Mouse (Mus musculus): Measurements from ENCODE around the gene Dennd2c. TPM values are rescaled to one million over a fixed set of nuclear protein-coding genes. Genes with fewer than 3 reads are reported as not detected.
"Not testable (repeated sequence)": the region's sequence is repeated elsewhere in the genome, so short reads cannot be mapped to it uniquely, and the experiment has no call there.

The Dennd2c gene
- total RNA-seq, 2 experiments from 2014 or later = 1.6 to 2.4 TPM

DNA sequence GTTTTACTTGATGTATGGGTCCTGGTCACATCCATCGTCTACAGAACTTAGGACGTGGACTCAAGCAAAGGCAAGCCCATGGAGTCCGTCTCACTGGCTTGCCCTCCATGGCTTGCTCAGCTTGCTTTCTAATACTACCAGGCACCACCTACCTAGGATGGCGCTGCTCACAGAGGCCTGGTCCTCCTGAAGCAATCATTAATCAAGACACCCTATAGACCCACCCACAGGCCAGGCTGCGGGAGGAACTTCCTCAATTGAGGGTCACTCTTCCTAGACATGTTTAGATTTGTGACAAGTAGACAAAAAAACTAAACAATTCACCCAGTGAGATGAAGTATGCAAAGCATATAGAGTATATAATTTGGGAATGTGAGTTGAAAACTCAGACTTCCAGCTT, 9.8 kb downstream of the Dennd2c start:
- DNase-seq = no peak

DNA sequence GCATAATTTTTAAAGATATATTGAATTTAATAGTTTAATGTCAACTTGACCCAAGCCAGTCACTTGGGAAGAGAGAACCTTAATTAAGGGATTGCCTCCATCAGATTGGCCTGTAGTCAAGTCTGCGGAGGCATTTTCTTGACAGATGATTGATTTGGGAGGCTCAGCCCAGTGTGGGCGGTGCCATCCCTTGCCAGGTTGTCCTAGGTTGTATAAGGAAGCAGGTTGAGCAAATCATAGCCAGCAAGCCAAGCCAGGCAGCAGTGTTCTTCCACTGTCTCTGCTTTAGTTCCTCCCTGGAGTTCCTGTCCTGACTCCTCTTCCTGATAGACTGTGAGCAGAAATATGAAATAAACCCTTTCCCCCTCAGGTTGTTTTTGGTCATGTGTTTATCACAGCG, 21.2 kb downstream of the Dennd2c start:
- no peak for DNase-seq

DNA sequence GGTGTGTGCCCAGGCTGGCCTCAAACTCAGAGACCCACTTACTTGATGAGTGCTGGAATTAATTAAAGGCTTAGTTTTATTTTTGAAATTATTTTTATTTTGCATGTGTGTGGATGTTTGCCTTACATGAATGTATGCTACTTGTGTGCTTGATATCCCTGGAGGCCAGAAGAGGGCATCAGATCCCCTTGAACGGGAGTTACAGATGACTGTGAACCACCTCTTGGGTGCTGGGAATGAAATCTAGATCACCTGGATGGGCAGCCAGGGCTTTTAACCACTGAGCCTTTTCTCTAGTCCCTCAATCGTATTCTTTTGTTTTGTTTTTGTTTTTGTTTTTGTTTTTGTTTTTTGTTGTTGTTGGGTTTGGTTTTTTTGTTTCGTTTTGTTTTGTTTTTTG, 23.7 kb downstream of the Dennd2c start:
- DNase-seq = no peak

DNA sequence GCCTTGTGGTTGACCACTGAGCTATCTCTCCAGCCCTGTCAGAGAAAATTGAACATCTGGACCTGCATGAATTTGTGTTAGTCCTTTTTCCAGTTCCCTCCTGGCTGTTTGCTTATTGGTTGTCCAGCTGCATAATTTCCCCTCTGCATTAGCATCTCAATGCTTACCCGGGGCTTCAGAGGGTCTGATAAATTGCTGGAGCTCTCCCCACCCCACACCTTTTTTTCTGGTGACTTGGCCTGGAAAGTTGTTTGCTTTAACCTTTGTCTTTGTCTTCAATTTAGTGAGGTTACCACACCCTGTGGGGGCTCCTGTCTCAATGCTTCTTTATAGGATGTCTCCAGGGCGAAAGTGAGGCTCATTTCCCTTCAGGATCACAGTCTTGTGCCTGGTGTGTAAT, 24.8 kb downstream of the Dennd2c start:
- no peak for DNase-seq

DNA sequence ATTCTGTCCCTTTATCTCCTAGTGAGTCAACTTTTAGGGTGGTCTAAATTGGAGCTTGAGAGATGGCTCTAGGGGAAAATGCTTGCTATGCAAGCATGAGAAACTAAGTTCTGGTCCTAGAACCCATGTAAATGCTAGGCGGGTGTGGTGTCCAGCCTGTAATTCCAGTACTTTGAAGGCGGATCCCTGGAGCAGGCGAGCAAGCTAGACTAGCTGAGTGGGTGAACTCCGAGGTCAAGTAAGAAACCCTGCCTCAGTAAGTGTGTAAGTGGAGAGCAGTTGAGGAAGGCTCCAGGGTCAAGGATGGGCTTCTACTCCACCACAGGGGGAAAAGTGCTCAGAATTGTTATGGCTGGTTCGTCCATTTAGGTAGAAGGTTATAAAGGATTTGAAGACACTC, 25.3 kb downstream of the Dennd2c start:
- no peak for DNase-seq

DNA sequence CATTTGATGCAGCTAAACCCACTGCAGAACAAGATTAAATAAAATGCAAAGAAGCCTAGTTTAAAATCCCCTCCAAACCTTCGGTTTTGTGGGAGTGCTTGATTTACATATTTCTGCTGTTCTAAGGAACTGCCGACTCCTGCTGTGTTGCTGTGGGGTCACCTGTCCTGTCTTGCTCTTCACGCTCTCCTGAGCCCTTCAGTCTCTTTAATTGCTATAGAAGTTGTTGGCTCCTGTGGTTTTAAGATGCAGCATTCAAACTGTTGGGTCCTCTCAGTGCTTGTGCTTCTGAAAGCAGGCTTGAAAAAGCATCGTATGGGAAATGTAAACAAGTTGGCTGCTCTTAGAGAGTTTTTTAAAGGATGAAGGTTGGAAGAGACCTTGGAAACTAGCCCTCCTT, 25.8 kb downstream of the Dennd2c start:
- no peak for DNase-seq

DNA sequence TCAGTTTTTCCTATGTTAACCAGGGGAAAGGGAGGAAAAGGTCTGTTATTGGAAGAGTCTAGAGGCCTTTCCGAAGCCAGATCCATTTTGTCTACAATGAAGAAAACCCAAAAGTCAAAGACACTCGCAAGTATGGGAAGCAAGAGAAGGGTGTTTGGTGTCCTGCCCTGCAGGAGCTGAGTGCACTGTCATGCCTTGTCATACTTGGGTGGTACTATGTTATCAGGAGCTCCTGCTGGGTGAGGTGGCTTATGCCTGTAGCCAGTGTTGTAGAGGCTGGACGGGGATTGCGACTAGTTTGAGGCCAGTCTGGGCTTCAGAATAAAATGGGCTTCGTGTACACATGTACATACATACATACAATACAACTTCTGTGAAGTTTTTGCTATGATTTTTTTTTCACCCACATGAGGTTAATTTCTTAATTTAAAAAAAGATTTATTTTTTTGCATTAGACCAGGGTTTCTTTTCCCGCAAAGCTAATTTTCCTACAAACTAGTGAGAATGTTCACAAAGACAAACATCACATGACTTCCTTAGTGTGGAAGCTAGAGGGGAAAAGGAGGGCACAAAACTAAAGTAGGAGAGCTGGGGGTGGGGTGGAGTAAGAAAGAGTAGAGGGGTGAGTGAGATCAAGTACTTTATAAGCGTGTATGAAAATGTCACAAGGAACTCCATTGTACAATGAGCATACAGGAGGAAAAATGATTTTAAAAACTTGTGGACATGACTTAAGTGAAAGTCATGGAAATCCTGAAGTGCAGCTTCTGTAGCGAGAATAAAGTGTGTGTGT, 27.2 kb downstream of the Dennd2c start:
- no peak for DNase-seq

DNA sequence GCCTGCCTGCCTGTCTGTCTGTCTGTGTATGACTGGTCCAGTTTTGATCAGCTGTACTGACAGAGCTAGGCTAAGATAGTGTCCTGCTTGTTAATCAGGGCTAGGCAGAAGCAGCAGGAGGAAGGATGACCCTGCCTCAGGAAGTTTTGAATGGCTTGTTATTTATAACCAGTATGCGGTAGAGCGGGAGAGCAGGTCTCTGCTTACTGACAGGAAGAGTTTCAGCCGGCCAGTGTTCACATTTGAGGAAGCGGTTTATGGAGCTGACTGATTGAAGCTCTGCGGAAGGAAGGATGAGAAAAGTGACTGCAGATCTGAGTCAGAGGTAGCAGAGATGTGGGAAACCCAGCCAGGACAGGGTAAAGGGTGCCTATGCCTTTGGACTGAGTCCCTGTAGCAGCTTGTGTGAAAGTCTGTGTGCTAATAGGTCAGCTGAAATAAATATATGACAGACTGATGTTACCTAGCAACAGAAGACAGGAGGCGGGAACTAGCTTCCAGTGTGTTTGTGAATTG, 27.9 kb downstream of the Dennd2c start:
- DNase-seq = no peak

DNA sequence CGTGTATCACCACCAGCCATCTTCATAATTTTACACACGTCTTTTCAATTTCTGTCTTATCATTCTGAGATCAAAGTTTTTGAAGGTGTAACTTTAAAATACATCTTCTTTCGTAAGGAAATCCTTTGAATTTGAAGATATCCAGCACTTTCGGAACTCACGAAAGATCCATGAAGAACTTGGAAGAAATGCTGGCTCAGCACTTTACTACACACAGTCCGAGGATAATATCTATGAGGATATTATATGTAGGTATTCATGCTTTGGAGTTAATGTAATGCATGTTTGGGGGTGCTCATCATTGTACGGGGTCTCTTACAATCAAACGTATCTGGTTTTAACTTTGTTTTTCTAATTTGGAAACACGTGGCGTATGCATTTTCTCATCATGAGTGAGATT, 30.7 kb downstream of the Dennd2c start:
- no peak for DNase-seq

DNA sequence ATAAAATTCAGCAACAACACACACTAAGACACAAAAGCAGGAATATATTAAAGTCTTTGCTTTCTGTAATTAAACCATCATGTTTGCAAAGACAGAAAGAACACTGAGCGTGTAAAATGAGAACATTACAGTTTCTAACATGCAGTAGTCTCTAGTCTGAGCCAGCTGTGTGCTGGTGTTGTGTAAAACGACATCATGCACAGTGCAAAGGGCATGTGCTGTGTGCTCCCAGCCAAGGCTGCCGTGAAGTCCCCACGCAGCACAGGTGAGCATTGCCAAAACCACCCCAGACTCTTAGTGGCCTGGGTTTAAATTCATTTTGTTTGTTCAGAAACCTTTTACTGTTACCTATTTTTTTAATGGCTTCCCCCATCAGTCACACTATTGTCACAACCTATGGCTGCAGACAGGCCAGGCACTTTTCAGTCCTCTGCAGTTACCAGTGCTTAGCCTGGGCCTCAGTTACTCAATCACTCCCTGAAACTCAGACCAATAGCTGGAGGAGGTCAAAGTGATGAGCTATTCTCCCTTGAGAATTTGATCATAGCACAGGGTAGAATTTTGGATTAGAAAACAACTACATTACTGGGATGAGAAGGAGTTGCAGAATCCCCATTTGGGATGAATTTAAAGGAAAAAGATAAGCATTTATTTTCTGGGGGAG, 34.1 kb downstream of the Dennd2c start:
- DNase-seq = no peak

DNA sequence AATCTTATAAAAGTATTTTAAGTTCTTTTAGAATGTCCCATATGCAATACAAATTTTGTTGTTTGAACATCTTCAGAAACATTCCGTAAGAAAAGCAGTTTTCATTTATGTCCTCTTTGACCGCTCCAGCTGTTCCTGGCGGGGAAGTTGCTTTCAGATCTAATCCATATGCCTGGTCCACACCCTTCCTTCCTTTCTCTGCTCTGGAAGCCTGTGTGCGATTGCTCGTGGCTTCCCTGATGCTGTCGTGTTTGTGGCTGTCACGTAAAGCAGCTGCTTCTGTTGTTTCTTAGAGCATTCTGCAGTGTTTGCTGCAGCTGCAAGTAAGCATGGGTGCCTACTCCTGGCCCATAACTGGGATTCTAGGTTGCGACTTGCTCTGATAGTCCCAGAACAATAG, 36.6 kb downstream of the Dennd2c start:
- DNase-seq = peak; percentile 32

DNA sequence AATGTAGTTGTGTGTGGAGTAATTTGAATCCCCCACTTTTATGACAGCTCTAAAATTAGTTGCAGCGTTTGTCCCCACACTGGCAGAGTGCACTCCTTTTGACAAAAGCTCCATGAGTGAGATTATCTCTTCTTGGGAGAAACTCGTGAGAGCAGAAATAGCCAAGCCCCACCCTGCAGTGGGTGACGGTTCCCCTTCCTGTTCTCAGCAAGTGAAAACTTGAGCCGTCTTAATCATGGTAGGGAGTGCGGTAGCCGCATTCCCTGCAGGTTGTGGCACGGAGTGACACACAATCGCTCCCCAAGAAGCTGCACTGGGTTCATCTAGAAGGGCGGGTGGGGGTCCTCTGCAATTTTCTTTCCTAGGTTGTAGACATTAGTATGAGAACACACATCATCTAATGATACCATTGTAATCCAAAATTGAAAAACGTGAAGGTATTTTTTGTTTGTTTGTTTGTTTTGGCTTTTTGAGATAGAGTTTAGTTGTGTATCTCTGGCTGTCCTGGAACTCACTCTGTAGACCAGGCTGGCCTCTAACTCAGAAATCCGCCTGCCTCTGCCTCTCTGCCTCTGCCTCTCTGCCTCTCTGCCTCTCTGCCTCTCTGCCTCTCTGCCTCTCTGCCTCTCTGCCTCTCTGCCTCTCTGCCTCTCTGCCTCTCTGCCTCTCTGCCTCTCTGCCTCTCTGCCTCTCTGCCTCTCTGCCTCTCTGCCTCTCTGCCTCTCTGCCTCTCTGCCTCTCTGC, 37.9 kb downstream of the Dennd2c start:
- DNase-seq = not testable (repeated sequence)

DNA sequence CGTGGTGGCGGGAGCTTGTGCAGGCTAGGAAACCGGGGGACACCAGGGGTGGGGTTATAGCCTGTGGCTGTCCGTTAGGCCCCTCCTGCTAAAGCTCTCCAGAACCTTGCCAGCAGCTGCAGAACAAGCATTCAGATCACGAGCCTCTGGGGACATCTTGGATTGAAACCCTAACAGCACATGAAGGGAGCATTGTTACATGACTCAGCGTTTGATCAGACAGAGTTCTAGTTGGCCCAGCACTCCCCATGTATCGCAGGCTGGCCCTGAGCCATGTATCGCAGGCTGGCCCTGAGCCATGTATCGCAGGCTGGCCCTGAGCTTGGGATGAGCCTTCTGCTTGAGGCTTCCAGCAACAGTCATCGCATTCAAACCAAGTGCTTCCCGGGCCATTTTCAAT, 38.9 kb downstream of the Dennd2c start:
- peak; percentile 38 for DNase-seq

DNA sequence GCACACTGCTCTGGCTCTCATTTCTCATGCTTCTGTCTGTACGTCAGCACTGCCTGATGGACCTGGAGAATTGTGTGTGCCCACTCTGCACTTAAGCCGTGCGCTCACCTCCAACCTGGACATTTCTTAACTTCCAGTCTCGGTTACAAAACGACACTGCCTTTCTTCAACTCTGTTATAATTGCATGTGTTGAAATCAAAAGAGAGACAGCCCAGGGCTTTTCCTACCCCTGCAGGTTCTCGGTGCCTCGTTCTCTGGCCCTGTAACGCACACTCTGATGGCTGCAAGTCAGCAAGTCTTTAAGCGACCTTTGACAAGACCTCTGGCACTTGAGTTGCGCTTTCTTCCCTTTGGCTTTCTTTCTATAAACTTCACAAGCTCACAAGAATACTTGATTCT, 40.0 kb downstream of the Dennd2c start:
- DNase-seq = no peak

DNA sequence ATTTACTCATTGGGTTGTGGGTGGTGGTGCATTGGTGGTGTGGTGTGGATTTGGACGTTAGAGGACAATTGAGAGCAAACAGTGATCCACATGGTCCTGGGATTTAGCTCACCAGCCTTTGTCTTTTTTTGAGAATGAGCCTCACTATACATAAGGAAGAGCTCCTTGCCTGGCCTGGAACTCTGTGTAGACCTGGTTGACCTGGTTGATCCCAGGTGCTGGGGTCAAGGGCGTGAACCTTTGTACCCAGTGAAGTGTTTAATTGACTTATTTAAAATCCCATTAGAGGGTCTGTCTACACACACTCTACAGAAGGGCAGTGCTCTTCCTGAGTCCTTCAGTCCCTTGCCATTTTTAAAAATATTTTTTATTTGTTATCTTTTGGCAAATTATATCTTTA, 42.9 kb downstream of the Dennd2c start:
- no peak for DNase-seq

DNA sequence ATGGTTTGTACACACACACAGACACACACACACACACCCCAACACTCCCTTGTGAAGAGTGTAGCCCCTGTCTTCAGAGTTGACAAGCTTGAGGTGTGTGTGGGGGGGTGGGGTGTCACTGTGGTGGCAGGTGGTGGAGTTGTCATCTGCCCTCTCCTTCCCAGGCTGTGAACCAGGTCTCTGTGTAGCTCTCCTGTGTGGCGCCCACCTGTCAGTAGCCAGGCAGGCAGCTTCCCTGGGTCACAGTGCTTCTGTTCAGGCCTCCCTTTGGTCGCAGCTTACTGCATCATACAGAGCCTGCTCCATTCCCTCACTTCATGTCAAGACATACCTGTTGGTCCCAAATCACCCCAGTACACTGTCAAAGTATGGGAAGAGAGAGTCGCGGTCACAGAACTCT, 43.4 kb downstream of the Dennd2c start:
- no peak for DNase-seq

DNA sequence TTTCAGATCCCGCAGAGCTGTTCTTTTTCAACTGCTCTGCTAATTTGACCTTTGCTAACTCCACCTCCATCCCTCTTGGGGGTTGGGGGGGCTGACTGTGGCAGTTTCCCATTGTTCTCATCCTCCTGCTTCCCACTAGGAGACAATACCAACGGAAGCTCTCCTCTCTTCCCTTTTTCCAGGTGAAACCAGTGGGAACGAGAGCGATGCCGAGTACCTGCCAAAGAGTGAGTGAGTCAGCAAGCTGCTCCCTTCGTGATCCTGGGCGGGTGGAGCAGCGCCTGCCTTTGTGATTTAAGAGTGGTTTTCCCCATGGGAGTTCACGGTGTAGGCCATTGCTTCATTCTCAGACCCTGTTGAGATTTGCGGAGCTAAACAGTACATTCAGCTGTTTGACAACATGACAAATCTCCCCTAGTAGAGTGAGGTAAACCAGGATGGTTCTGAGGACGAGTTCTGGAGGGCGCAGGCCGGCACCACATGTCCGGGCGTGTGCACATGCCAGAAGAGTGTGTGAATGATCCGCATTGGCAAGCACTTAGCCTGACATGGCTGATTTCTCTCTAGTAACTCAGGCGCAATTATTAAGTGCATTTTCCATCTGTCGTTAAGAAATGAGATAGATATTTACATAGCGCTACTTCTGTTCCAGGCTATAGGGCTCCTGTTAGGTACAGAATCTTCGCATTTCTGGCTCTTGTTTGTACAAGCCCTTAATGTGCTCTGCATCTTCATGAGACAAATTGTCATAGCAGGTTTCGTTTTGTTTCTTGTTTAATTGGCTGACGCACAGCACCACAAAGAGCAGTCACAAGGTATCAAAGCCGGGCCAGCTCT, 44.1 kb downstream of the Dennd2c start:
- no peak for DNase-seq

DNA sequence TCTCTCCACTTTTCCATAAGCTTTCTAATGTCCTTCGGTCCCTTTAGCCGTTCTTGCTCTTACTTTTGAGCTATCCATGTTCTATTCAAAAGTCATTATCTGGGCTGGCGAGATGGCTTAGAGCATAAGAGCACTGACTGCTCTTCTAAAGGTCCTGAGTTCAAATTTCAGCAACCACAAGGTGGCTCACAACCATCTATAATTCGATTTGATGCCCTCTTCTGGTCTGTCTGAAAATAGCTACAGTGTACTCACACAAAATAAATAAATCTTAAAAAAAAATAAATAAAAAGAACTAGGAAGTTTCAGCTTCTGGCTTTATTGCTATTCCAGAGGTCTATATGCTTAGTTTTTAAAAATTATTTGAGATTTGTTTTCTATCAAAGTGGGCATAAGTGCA, 45.4 kb downstream of the Dennd2c start:
- no peak for DNase-seq

DNA sequence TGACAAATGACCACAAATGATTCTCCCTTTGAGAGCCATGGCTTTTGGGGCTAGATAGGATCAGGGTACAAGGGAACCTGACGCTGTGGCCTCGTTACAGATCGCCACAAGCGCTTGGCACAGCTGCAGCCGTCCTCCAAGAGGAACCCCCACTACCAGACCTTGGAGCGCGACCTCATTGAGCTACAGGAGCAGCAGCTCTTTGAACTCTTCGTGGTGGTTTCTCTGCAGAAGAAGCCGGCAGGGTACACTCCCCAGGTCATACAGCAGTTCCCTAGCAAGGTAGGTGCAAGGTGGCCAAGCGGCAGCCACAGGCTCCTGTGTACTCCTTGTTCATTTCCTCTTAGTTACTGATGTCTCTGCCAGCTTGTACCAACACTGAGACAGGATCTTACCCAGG, 46.5 kb downstream of the Dennd2c start:
- DNase-seq = no peak

DNA sequence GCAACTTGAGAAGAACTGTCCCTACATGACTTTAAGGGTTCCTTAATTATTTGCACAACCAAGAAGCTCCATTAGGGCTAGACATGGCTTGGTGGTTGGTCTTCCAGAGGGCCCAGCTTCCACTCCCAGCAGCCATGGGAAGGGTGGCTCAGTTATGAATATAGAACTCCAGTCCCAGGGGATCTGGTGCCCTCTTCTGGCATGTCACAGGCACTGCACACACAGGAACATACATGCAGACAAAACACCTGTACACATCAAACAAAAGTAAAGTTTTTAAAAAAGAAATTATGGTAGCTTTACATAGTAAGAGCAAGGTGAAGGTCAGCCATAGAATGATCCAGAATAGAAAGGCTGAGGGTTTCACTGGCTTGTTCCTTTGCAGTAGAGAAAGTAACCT, 51.4 kb downstream of the Dennd2c start:
- DNase-seq = no peak

DNA sequence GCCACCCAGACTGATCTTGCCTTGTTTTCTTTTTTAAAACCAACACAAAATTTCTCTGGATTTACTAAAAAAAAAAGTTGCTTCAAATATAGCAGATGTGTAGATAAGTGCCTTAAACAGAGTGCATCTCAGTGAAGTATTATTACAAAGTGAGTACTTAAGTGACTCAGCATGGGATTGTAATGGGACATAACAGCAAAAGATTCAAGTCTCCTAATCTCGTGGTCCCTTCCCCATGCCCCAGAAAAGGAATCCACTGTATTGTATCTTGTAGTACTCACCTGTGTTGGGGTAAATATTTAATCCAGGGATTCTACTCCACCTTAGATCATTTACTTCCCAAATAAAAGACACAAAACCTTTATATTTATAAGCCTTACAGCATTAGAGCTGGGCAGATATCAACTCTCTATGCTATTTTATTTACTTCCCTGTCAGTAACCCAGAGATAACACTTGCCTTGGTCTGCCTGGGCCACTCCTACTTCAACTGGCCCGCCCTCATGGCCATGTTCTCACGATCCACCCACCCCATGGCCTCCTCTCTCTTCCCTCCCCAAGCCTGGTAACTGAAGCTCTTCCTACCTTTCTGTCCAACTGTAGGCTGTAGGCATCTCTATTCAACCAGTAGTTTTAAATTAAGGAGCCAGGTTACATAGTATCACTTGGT, 57.0 kb downstream of the Dennd2c start:
- DNase-seq = no peak

DNA sequence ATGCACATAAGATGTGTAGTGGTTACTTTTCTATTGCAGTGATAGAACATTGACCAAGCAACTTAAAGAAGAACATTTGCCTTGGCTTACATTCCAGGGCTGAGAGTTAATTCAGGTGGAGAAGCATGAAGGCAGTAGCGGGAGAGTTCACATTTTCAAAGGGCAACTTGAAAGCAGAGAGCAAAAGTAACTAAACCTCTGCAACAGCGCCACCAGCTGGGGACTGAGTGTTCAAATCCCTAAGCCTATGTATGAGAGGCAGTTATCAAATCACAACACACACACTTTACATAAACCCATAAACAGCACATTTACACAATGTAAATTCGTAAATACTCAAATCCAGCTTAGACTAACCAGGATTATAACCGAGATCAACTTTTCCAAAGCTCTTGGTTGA, 67.4 kb downstream of the Dennd2c start:
- DNase-seq = peak; percentile 59
